Mouse (Mus musculus): Measurements from ENCODE around the gene Cyb5d1.

GRCm38 (mm10) chr11:69362021-69362420 lies 33.4 kb downstream of the Cyb5d1 start:
- no peak for TF ChIP-seq POLR2A (IDR thresholded peaks at IDR 0.05; ENCODE audit: low read depth, low read length)
- TF ChIP-seq CTCF (IDR thresholded peaks at IDR 0.05; ENCODE audit: extremely low read depth, insufficient read length, insufficient replicate concordance, low read depth, low read length), result no peak
